Mouse (Mus musculus) spleen, postnatal 4 days (tissue): ENCODE measurements around the gene Amfr.
A peak's percentile ranks its signal among the peaks of the same experiment; 100 is the strongest.

Experiments used
- DNase-seq, 2 experiments: peaks; one replicate each; pipeline ENCODE4 v3.0.0; 2022; ENCODE audit warnings: low spot score in 2 of 2

Gene Amfr

GRCm38 (mm10) chr8:94012013-94012951 is at the start of gene Amfr:
TSS of gene Amfr (minus strand) at chr8:94012842.
- DNase-seq = peak; percentile 73 to 90

GRCm38 (mm10) chr8:94057157-94057854 is 44.7 kb upstream of the Amfr start:
- DNase-seq = peak; percentile 30 to 73

DNA sequence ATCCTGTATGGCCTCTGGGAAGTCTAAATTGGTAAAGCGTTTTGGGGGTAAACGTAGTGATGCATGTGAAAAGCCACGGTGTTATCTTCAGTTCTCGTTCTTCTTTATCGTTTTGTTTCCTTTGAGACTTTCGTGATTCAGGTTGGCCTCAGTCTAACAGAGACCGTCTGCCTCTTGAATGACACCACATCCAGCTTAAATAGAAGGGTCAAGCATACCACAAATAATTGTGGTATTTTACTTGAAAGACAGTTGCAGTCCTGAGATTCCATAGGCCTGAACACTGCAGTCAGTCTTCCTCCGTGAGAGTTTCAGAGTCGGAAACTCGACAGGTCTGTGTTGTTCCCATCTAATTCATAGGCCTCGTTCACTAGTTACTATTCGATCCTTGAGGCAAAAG is 40.1 kb upstream of the Amfr start:
- no peak for DNase-seq

- no peak for DNase-seq
These were observed 35.2 kb upstream of the Amfr start for GRCm38 (mm10) chr8:94047845-94048244.

- DNase-seq = no peak
These were observed 25.2 kb upstream of the Amfr start for GRCm38 (mm10) chr8:94037806-94038205.

GRCm38 (mm10) chr8:94036944-94037524 is 24.4 kb upstream of the Amfr start, which contains the start of the genes Nudt21 and Ogfod1:
TSS of gene Nudt21 (minus strand) at chr8:94037031.
TSS of gene Ogfod1 (plus strand) at chr8:94037198.
- peak; percentile 93 to 95 for DNase-seq

DNA sequence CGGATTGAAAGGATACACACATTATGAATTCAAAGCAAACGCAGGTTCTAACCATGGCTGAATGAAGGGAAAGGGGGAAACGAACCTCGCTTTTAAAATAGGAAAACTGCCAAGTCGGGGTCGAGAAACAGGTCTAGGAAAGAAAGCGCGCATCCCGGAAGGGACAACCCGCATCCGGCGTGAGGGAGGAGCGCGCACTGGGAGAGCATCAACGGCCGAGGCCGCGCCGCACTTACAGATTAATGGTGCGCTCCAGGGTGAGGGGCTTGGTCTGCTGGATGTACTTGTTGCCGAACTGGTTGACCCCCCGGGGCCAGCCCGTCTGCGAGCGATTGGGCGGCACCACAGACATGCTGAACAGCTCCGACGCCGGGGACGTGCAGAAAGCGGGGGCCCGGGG is 23.9 kb upstream of the Amfr start:
- DNase-seq = peak; percentile 72 to 84

GRCm38 (mm10) chr8:94035200-94035599 is 22.6 kb upstream of the Amfr start:
- DNase-seq = no peak

- DNase-seq = no peak
These were observed 21.0 kb upstream of the Amfr start for GRCm38 (mm10) chr8:94033601-94034000.

DNA sequence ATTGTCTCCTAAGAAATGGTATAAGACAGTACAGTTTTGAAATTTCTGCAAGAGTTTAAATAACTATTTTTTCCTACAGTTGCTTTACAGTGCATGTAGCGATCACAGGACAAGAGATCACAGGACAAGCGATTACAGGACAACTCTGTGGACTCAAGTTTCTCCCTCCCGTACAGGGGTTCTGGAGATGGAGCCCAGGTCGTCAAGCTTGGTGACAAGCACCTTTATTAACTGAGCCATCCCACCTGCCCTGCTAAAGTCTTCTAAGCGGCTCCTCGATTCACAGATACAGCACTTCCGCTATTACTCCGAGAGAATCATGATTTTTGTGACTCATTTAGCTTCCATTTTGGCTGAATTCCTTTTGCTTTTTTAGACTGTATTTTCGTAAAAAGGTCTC is 17.1 kb upstream of the Amfr start:
- no peak for DNase-seq

- no peak for DNase-seq
These were observed 11.3 kb upstream of the Amfr start for GRCm38 (mm10) chr8:94023916-94024315.

DNA sequence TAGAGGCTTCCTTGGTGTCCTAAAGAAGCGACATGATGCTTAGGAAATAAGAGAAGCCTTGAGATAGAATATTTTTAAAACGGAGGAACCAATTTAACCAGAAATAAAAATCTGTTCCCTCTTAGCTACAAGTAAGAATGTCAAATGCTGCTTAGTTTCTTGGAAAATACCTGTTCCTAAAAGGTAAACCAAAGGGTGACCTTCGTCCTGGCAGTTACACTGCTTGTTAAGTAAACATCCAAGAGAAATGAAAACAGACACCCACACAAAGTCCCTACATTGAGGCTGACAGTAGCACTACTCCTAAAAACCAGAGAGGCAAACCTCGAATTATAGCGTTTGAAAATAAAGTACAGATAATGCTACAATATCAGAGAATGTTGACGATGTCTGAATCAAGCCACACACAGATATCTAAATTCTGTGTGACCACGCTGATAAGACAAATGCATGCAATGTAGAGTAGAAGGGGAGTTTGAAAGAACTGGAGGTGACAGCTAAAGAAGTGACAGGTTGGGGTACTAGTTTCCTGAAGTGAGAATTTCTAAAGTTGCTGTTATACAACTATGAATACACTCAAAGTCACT is 477 bp upstream of the Amfr start:
- DNase-seq = no peak

DNA sequence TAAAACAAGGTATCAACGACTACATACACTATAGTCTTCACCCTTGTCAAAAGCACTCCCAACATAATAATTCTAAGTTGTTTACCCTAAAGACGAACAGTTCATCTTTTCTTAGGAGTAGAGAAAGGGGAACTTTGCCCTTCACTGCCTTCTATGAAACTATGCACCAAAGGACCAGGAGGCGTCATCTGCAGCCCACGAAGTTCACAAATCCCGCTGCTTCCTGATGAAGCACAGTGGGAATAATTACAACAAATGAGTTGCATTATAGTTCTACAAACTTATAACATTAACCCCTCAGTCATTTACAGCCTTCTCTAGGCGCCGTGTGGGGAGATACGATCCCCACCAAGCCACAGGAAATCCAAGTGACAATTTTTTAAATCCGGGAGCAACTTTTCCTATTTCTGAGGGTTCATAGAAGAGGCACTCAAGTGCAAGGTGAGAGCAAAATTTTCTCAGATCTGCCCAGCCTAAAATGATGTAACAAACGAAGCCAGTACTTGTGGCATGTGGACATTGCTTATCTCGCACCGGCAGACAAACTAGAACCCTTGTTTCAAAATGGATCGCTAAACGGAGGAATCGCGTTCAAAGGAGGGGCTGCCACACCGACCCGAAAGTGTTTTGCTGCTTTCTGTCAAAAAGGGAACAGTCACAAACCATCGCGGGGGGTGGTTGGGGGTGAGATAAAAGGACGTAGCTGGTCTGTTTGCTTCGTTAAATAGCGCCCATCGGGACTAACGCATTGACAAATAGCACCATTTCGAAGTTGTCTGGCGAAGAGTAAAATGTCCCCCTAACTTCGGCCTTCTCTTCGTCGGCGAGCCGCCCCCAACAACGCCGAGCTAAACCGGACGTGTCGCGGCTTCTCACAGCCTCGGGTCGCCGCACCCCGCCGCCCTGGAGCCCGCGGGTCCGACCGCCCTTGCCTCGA is 1.3 kb downstream of the Amfr start:
- peak; percentile 42 to 73 for DNase-seq

GRCm38 (mm10) chr8:94010101-94010705 is 2.4 kb downstream of the Amfr start:
- no peak for DNase-seq

DNA sequence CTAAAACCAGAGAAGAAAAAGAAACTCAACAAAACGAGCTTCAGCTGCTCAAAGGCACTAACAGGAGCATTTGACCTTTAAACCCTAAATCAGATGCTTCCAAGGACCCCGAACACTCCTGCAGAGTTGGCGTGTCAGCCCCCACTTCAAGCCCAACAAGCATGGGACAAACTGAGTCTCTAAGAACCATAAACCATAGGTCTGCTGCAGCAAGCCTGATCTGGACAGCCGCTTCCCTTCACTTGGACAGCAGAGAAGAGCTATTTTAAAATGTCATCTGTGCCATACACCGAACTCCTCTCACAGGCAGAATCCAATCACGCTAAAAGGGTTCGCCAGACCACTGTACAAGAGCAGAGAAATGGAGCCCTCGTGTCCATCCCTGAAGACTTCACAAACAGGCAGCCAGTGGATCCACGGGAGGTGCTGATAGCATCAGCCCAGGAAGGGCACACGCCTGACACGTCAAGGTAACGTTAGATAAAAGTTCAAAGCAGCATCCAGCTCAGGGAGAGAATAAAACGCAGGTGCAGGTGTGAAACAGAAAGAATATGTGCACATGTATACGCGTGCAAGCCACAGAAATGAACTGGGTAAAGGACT is 3.3 kb downstream of the Amfr start:
- DNase-seq = no peak

- DNase-seq = no peak
These were observed 8.5 kb downstream of the Amfr start for GRCm38 (mm10) chr8:94004139-94004538.

GRCm38 (mm10) chr8:93998961-93999360 is 13.7 kb downstream of the Amfr start:
- peak in 1 of 2 experiments; percentile 46 for DNase-seq

DNA sequence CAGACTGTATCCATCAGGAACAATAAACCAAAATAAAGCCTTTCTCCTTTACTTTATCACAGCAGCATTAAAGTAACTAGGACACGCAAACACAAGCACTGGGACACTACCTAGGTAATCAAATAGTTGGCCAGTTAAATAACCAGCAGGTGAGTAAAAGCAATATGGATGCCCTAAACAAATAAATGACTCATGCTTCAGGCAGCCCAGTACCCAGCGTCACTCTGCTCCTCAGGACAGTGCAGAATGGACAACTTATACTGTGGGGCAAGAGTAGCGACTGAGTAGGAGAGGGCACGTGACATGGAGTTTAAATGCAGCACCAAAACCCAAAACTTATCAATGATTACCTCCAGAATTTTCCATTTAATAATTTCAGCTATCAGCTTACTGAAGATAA is 22.9 kb downstream of the Amfr start:
- no peak for DNase-seq

DNA sequence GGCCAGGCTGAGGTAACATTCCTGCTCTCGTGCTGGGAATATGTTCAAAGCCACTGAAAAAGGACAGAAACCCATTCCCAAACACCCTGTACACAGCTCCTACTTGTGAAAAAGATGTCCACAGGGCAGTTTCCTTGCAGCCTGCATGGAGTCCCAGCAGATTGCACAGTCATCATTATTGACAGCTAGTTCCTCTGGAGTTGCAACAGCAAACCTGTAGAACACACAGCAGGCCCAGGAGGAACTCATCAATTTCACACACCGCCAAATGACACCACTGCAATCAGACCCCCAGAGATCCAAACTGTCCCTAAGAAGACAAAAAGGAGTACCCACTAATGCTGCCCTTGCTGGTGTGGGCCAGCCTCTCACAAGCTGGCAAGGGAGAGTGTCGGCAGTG is 27.9 kb downstream of the Amfr start:
- no peak for DNase-seq

- no peak for DNase-seq
These were observed 28.8 kb downstream of the Amfr start for GRCm38 (mm10) chr8:93983827-93984226.
